Mouse (Mus musculus) mouse trophoblast stem cell (cell line): ENCODE measurements around the gene Nox4.

ENCODE experiments used
- in situ Hi-C, 2 experiments: fragments of 300-500 bp; cut with MseI, MboI; formaldehyde crosslinking; loops; 2 replicates in 1 of 2; 3 replicates in 1 of 2; pipeline ENCODE4 v1.15.1; 2025

Nox4 gene

GRCm38 (mm10) chr7:87371316-87371715, 125.4 kb downstream of the Nox4 start:
- in situ Hi-C loops, result no loop called here

GRCm38 (mm10) chr7:87374322-87374721, 128.4 kb downstream of the Nox4 start:
- in situ Hi-C loops, result no loop called here

GRCm38 (mm10) chr7:87374935-87375334, 129.0 kb downstream of the Nox4 start:
- in situ Hi-C loops, result no loop called here

GRCm38 (mm10) chr7:87397023-87397422, 151.1 kb downstream of the Nox4 start:
- in situ Hi-C loops, result no loop called here

GRCm38 (mm10) chr7:87411373-87411772, 165.5 kb downstream of the Nox4 start:
- in situ Hi-C loops, result loop anchor here (25.0 kb wide), 1 partner anchor 299 kb away; no protein-coding TSS in a partner anchor

- in situ Hi-C loops, result loop anchor here (25.0 kb wide), 1 partner anchor 301 kb away; no protein-coding TSS in a partner anchor
Observed at GRCm38 (mm10) chr7:87413271-87413670, 167.4 kb downstream of the Nox4 start.
